Mouse (Mus musculus): Measurements from ENCODE around the gene Ccdc151. TPM values are rescaled to one million over a fixed set of nuclear protein-coding genes. Genes with fewer than 3 reads are reported as not detected.

Gene Ccdc151
- total RNA-seq (2021): not detected

- intact Hi-C loops (cut with DNase I): loop anchor here (2.0 kb wide), 1 partner anchor 46 kb away; no protein-coding TSS in a partner anchor
- DNase-seq (ENCODE audit: low spot score): peak; percentile 100
Measured at GRCm38 (mm10) chr9:22002194-22003162, at the start of gene Ccdc151, which contains the start of gene Prkcsh. Gene Ccdc151, minus strand, starts transcription at chr9:22002634. Gene Prkcsh, plus strand, starts transcription at chr9:22002806.

GRCm38 (mm10) chr9:22051958-22052254 lies 49.5 kb upstream of the Ccdc151 start, which contains the start of gene Elavl3:
Gene Elavl3, minus strand, starts transcription at chr9:22052023.
- no peak for DNase-seq (ENCODE audit: low spot score)
- intact Hi-C loops (cut with DNase I): no loop called here

- DNase-seq (ENCODE audit: low spot score): no peak
- intact Hi-C loops (cut with DNase I): no loop called here
Measured at GRCm38 (mm10) chr9:22051161-22051957, 48.9 kb upstream of the Ccdc151 start.

- intact Hi-C loops (cut with DNase I): no loop called here
- DNase-seq (ENCODE audit: low spot score): no peak
Measured at GRCm38 (mm10) chr9:22050351-22050889, 48.0 kb upstream of the Ccdc151 start.

GRCm38 (mm10) chr9:22049721-22050270 lies 47.4 kb upstream of the Ccdc151 start:
- intact Hi-C loops (cut with DNase I): no loop called here

GRCm38 (mm10) chr9:22049315-22049714 lies 46.9 kb upstream of the Ccdc151 start:
- no peak for DNase-seq (ENCODE audit: low spot score)
- intact Hi-C loops (cut with DNase I): no loop called here

More at GRCm38 (mm10) chr9:22049721-22050270, 47.4 kb upstream of the Ccdc151 start:
- DNase-seq (ENCODE audit: low spot score): no peak

- intact Hi-C loops (cut with DNase I): no loop called here
- no peak for DNase-seq (ENCODE audit: low spot score)
Measured at GRCm38 (mm10) chr9:22047329-22047728, 44.9 kb upstream of the Ccdc151 start.

- intact Hi-C loops (cut with DNase I): no loop called here
Measured at GRCm38 (mm10) chr9:22041832-22042231, 39.4 kb upstream of the Ccdc151 start.

GRCm38 (mm10) chr9:22037826-22038225 lies 35.4 kb upstream of the Ccdc151 start:
- DNase-seq (ENCODE audit: low spot score): no peak
- intact Hi-C loops (cut with DNase I): no loop called here

More at GRCm38 (mm10) chr9:22041832-22042231, 39.4 kb upstream of the Ccdc151 start:
- no peak for DNase-seq (ENCODE audit: low spot score)

GRCm38 (mm10) chr9:22035300-22036044 lies 33.0 kb upstream of the Ccdc151 start:
- intact Hi-C loops (cut with DNase I): no loop called here
- no peak for DNase-seq (ENCODE audit: low spot score)

- no peak for DNase-seq (ENCODE audit: low spot score)
- intact Hi-C loops (cut with DNase I): no loop called here
Measured at GRCm38 (mm10) chr9:22030386-22030785, 28.0 kb upstream of the Ccdc151 start.

GRCm38 (mm10) chr9:22028467-22028866 lies 26.0 kb upstream of the Ccdc151 start:
- DNase-seq (ENCODE audit: low spot score): no peak
- intact Hi-C loops (cut with DNase I): no loop called here

GRCm38 (mm10) chr9:22024592-22024991 lies 22.2 kb upstream of the Ccdc151 start:
- DNase-seq (ENCODE audit: low spot score): no peak
- intact Hi-C loops (cut with DNase I): no loop called here

GRCm38 (mm10) chr9:22017208-22017825 lies 14.9 kb upstream of the Ccdc151 start:
- intact Hi-C loops (cut with DNase I): no loop called here
- no peak for DNase-seq (ENCODE audit: low spot score)

- intact Hi-C loops (cut with DNase I): no loop called here
- no peak for DNase-seq (ENCODE audit: low spot score)
Measured at GRCm38 (mm10) chr9:22016245-22016644, 13.8 kb upstream of the Ccdc151 start.

- intact Hi-C loops (cut with DNase I): no loop called here
- DNase-seq (ENCODE audit: low spot score): no peak
Measured at GRCm38 (mm10) chr9:22012731-22013130, 10.3 kb upstream of the Ccdc151 start.

- no peak for DNase-seq (ENCODE audit: low spot score)
- intact Hi-C loops (cut with DNase I): no loop called here
Measured at GRCm38 (mm10) chr9:22011055-22011454, 8.6 kb upstream of the Ccdc151 start.

- DNase-seq (ENCODE audit: low spot score): no peak
- intact Hi-C loops (cut with DNase I): no loop called here
Measured at GRCm38 (mm10) chr9:22004546-22004945, 2.1 kb upstream of the Ccdc151 start.

GRCm38 (mm10) chr9:22003163-22003554 lies 725 bp upstream of the Ccdc151 start:
- intact Hi-C loops (cut with DNase I): loop anchor here (2.0 kb wide), 1 partner anchor 46 kb away; no protein-coding TSS in a partner anchor
- DNase-seq (ENCODE audit: low spot score): no peak

Data from heart, postnatal 25 days (tissue).